Mouse (Mus musculus) embryo, embryonic 10 days (tissue): ENCODE data around the gene Notch2.
A peak's percentile ranks its signal among the peaks of the same experiment; 100 is the strongest.
"Not testable (repeated sequence)": the region's sequence is repeated elsewhere in the genome, so short reads cannot be mapped to it uniquely, and the experiment has no call there.

Experiments used
- DNase-seq: peaks from one replicate; pipeline ENCODE4 v3.0.0-alpha.2; 2015; ENCODE audit warnings: low spot score

Gene Notch2

GRCm38 (mm10) chr3:98028936-98029335, 15.6 kb downstream of the Notch2 start:
- DNase-seq: no peak

- no peak for DNase-seq
These were observed 17.8 kb downstream of the Notch2 start for GRCm38 (mm10) chr3:98031104-98031503.

- no peak for DNase-seq
These were observed 18.9 kb downstream of the Notch2 start for GRCm38 (mm10) chr3:98032191-98032590.

GRCm38 (mm10) chr3:98032944-98033343, 19.6 kb downstream of the Notch2 start:
- no peak for DNase-seq

GRCm38 (mm10) chr3:98034622-98035593, 21.6 kb downstream of the Notch2 start:
- DNase-seq: no peak

- no peak for DNase-seq
These were observed 22.8 kb downstream of the Notch2 start for GRCm38 (mm10) chr3:98036161-98036560.

GRCm38 (mm10) chr3:98037151-98037550, 23.8 kb downstream of the Notch2 start:
- DNase-seq: no peak

- no peak for DNase-seq
These were observed 25.3 kb downstream of the Notch2 start for GRCm38 (mm10) chr3:98038658-98039057.

GRCm38 (mm10) chr3:98039223-98039622, 25.9 kb downstream of the Notch2 start:
- peak; percentile 57 for DNase-seq

- DNase-seq: no peak
These were observed 26.5 kb downstream of the Notch2 start for GRCm38 (mm10) chr3:98039666-98040456.

GRCm38 (mm10) chr3:98040836-98041235, 27.5 kb downstream of the Notch2 start:
- no peak for DNase-seq

- DNase-seq: no peak
These were observed 29.0 kb downstream of the Notch2 start for GRCm38 (mm10) chr3:98042301-98042700.

- DNase-seq: peak; percentile 62
These were observed 29.7 kb downstream of the Notch2 start for GRCm38 (mm10) chr3:98042955-98043456.

- no peak for DNase-seq
These were observed 30.3 kb downstream of the Notch2 start for GRCm38 (mm10) chr3:98043669-98044068.

- DNase-seq: no peak
These were observed 31.5 kb downstream of the Notch2 start for GRCm38 (mm10) chr3:98044768-98045368.

- DNase-seq: no peak
These were observed 32.3 kb downstream of the Notch2 start for GRCm38 (mm10) chr3:98045465-98046148.

GRCm38 (mm10) chr3:98046305-98046704, 33.0 kb downstream of the Notch2 start:
- no peak for DNase-seq

GRCm38 (mm10) chr3:98049671-98050070, 36.3 kb downstream of the Notch2 start:
- no peak for DNase-seq

GRCm38 (mm10) chr3:98050086-98050485, 36.8 kb downstream of the Notch2 start:
- DNase-seq: not testable (repeated sequence)

- no peak for DNase-seq
These were observed 37.4 kb downstream of the Notch2 start for GRCm38 (mm10) chr3:98050492-98051406.
